Mouse (Mus musculus) MEL (cell line): ENCODE results near the gene Rab23. TPM values are rescaled to one million over a fixed set of nuclear protein-coding genes. Genes with fewer than 3 reads are reported as not detected.

Experiments
- DNase-seq: peaks from one replicate; pipeline ENCODE4 v3.0.0; 2011; ENCODE audit warnings: low read depth, low spot score
- H3K27ac ChIP-seq: 2 replicates; pipeline ENCODE4 v1.5.1; 2012; ENCODE audit warnings: low read depth, mild to moderate bottlenecking, control low read depth, low read length, moderate library complexity; ENCODE audit not compliant: control insufficient read depth
- H3K27me3 ChIP-seq, 2 experiments: fragments of 150-350 bp in 1 of 2; sonication (generic) in 1 of 2; 2 replicates each; pipeline ENCODE4 v1.6.1; 2012; ENCODE audit warnings: low read length in 2 of 2, mild to moderate bottlenecking in 2 of 2, improper control_type of control experiment in 1 of 2, moderate library complexity in 1 of 2; ENCODE audit not compliant: insufficient read depth in 2 of 2, control insufficient read depth in 1 of 2
- H3K36me3 ChIP-seq, 2 experiments: 2 replicates each; pipeline ENCODE4 v1.6.1; 2012 to 2014; ENCODE audit warnings: low read length in 2 of 2, improper control_type of control experiment in 1 of 2, inconsistent platforms in 1 of 2, mild to moderate bottlenecking in 1 of 2; ENCODE audit not compliant: insufficient read depth in 2 of 2, control insufficient read depth in 1 of 2
- H3K4me1 ChIP-seq, 2 experiments: fragments of 150-350 bp in 1 of 2; sonication (generic) in 1 of 2; 2 replicates each; pipeline ENCODE4 v1.6.1; 2012; ENCODE audit warnings: low read length in 2 of 2, improper control_type of control experiment in 1 of 2, mild to moderate bottlenecking in 1 of 2; ENCODE audit not compliant: insufficient read depth in 2 of 2, control insufficient read depth in 1 of 2
- H3K4me3 ChIP-seq, 2 experiments: fragments of 150-350 bp in 1 of 2; sonication (generic) in 1 of 2; 2 replicates each; pipeline ENCODE4 v1.5.1; 2012; ENCODE audit warnings: low read depth in 2 of 2, low read length in 2 of 2, mild to moderate bottlenecking in 2 of 2, moderate library complexity in 2 of 2, control low read depth in 1 of 2, improper control_type of control experiment in 1 of 2; ENCODE audit not compliant: control insufficient read depth in 1 of 2, insufficient read depth in 1 of 2
- H3K79me2 ChIP-seq: 2 replicates; pipeline ENCODE4 v1.6.1; 2012; ENCODE audit warnings: mild to moderate bottlenecking, low read length, moderate library complexity; ENCODE audit not compliant: control insufficient read depth, poor library complexity, insufficient read depth
- H3K9ac ChIP-seq: 2 replicates; pipeline ENCODE4 v1.6.1; 2012; ENCODE audit warnings: low read depth, mild to moderate bottlenecking, control low read depth, low read length, moderate library complexity; ENCODE audit not compliant: control insufficient read depth, poor library complexity, severe bottlenecking
- H3K9me3 ChIP-seq: fragments of 150-350 bp; sonication (generic); replicated peaks from 2 replicates; pipeline ENCODE4 v1.6.1; 2012; ENCODE audit warnings: mild to moderate bottlenecking, low read length, improper control_type of control experiment, moderate library complexity; ENCODE audit not compliant: insufficient read depth
- BHLHE40 ChIP-seq: IDR thresholded peaks from 2 replicates; pipeline ENCODE4 v1.6.1; 2012; ENCODE audit warnings: low read depth, mild to moderate bottlenecking, inconsistent platforms, low read length, improper control_type of control experiment, borderline replicate concordance
- CHD1 ChIP-seq: IDR thresholded peaks from 2 replicates; pipeline ENCODE4 v1.6.1; 2012; ENCODE audit warnings: low read depth, mild to moderate bottlenecking, inconsistent platforms, low read length, improper control_type of control experiment
- CHD2 ChIP-seq: IDR thresholded peaks from 2 replicates; pipeline ENCODE4 v1.6.1; 2011; ENCODE audit warnings: low read length, improper control_type of control experiment
- E2F4 ChIP-seq: IDR thresholded peaks from 2 replicates; pipeline ENCODE4 v1.6.1; 2011; ENCODE audit warnings: low read depth, low read length, improper control_type of control experiment, borderline replicate concordance
- ELF1 ChIP-seq: IDR thresholded peaks from 2 replicates; pipeline ENCODE4 v1.6.1; 2014; ENCODE audit warnings: low read depth, mild to moderate bottlenecking, inconsistent platforms, low read length, improper control_type of control experiment, moderate library complexity
- EP300 ChIP-seq, 2 experiments: IDR thresholded peaks; 2 replicates each; pipeline ENCODE4 v1.6.1; 2011; ENCODE audit warnings: improper control_type of control experiment in 2 of 2, low read length in 2 of 2, low read depth in 1 of 2, mild to moderate bottlenecking in 1 of 2
- GABPA ChIP-seq: IDR thresholded peaks from 2 replicates; pipeline ENCODE4 v1.6.1; 2012; ENCODE audit warnings: low read depth, mild to moderate bottlenecking, inconsistent platforms, low read length, improper control_type of control experiment, moderate library complexity
- HCFC1 ChIP-seq: IDR thresholded peaks from 2 replicates; pipeline ENCODE4 v1.6.1; 2012; ENCODE audit warnings: low read depth, mild to moderate bottlenecking, inconsistent platforms, low read length, improper control_type of control experiment, moderate library complexity
- JUND ChIP-seq: IDR thresholded peaks from 2 replicates; pipeline ENCODE4 v1.6.1; 2011; ENCODE audit warnings: low read depth, mild to moderate bottlenecking, improper control_type of control experiment, low read length
- KAT2A ChIP-seq: conservative IDR thresholded peaks from 2 replicates; pipeline ENCODE4 v1.6.1; 2012; ENCODE audit warnings: low read depth, low read length, improper control_type of control experiment, inconsistent platforms
- MAX ChIP-seq: IDR thresholded peaks from 2 replicates; pipeline ENCODE4 v1.6.1; 2011; ENCODE audit warnings: low read length, improper control_type of control experiment
- MAZ ChIP-seq: IDR thresholded peaks from 2 replicates; pipeline ENCODE4 v1.6.1; 2012; ENCODE audit warnings: low read depth, mild to moderate bottlenecking, inconsistent platforms, low read length, improper control_type of control experiment
- MYC ChIP-seq: IDR thresholded peaks from 2 replicates; pipeline ENCODE4 v1.6.1; 2011; ENCODE audit warnings: low read depth, mild to moderate bottlenecking, low read length, improper control_type of control experiment, moderate library complexity
- NELFE ChIP-seq: IDR thresholded peaks from 2 replicates; pipeline ENCODE4 v1.6.1; 2011; ENCODE audit warnings: low read depth, low read length, improper control_type of control experiment
- POLR2A ChIP-seq, 2 experiments: IDR thresholded peaks; 2 replicates each; pipeline ENCODE4 v1.6.1; 2011 to 2012; ENCODE audit warnings: low read length in 2 of 2, mild to moderate bottlenecking in 2 of 2, control low read depth in 1 of 2, improper control_type of control experiment in 1 of 2, low read depth in 1 of 2, moderate library complexity in 1 of 2; ENCODE audit not compliant: control insufficient read depth in 1 of 2, insufficient read depth in 1 of 2, poor library complexity in 1 of 2
- POLR2AphosphoS2 ChIP-seq: IDR thresholded peaks from 2 replicates; pipeline ENCODE4 v1.6.1; 2011; ENCODE audit warnings: low read length, improper control_type of control experiment
- RAD21 ChIP-seq: IDR thresholded peaks from 2 replicates; pipeline ENCODE4 v1.6.1; 2011; ENCODE audit warnings: mild to moderate bottlenecking, low read depth, low read length, improper control_type of control experiment
- RCOR1 ChIP-seq: IDR thresholded peaks from 2 replicates; pipeline ENCODE4 v1.6.1; 2012; ENCODE audit warnings: low read depth, mild to moderate bottlenecking, inconsistent platforms, low read length, improper control_type of control experiment
- TAL1 ChIP-seq: IDR thresholded peaks from 2 replicates; pipeline ENCODE4 v1.6.1; 2012; ENCODE audit warnings: mild to moderate bottlenecking, inconsistent platforms, low read length, moderate library complexity, mixed read lengths
- TBP ChIP-seq: IDR thresholded peaks from 2 replicates; pipeline ENCODE4 v1.8.0; 2011; ENCODE audit warnings: low read depth, low read length, improper control_type of control experiment
- USF1 ChIP-seq: IDR thresholded peaks from 2 replicates; pipeline ENCODE4 v1.6.1; 2014; ENCODE audit warnings: low read depth, mild to moderate bottlenecking, inconsistent platforms, low read length, improper control_type of control experiment, moderate library complexity
- USF2 ChIP-seq, 2 experiments: IDR thresholded peaks; 2 replicates each; pipeline ENCODE4 v1.6.1; 2011 to 2012; ENCODE audit warnings: improper control_type of control experiment in 2 of 2, low read length in 2 of 2, borderline replicate concordance in 1 of 2, inconsistent platforms in 1 of 2, low read depth in 1 of 2, mild to moderate bottlenecking in 1 of 2; ENCODE audit not compliant: insufficient read depth in 1 of 2
- ZC3H11A ChIP-seq: IDR thresholded peaks from 2 replicates; pipeline ENCODE4 v1.6.1; 2012; ENCODE audit warnings: low read depth, mild to moderate bottlenecking, inconsistent platforms, low read length, improper control_type of control experiment
- ZMIZ1 ChIP-seq: IDR thresholded peaks from 2 replicates; pipeline ENCODE4 v1.6.1; 2012; ENCODE audit warnings: low read depth, mild to moderate bottlenecking, inconsistent platforms, low read length, improper control_type of control experiment, moderate library complexity
- ZNF384 ChIP-seq: IDR thresholded peaks from 2 replicates; pipeline ENCODE4 v1.6.1; 2012; ENCODE audit warnings: low read depth, mild to moderate bottlenecking, inconsistent platforms, low read length, improper control_type of control experiment
- polyA plus RNA-seq, 2 experiments: library from polyadenylated mRNA; stranded (reverse) in 1 of 2; unstranded in 1 of 2; fragments of >175 nt in 1 of 2; fragments of >200 nt in 1 of 2; gene quantifications; 2 replicates each; pipeline versions ENCODE4 v1.2.1 to v1.2.4; 2012; ENCODE audit warnings: low replicate concordance in 2 of 2, low read depth in 1 of 2; ENCODE audit not compliant: insufficient read length in 2 of 2, insufficient read depth in 1 of 2, missing spikeins in 1 of 2
- total RNA-seq: library from RNA; depleted of rRNA; stranded (reverse); fragments of 300-350 nt; gene quantifications from 2 replicates; pipeline ENCODE4 v1.2.3, GENCODE M21; 2012

Rab23 gene
- total and polyA plus RNA-seq, 3 experiments: 3.2 to 9.9 TPM; not detected in 1

GRCm38 (mm10) chr1:33725086-33725485 lies 5.4 kb downstream of the Rab23 start:
- Histone ChIP-seq H3K27me3 (no peaks in the 10 kb centered on the region), H3K9me3 (no peaks in the 10 kb centered on the region), H3K79me2 (peaks cover 6% of the 10 kb centered on the region), H3K9ac (no peak overlapping the region), H3K36me3 (peaks cover 4 to 6% of the 10 kb centered on the region in 2 experiments), H3K4me1 (peaks cover 4% of the 10 kb centered on the region in 2 experiments; a peak in 2 of 4 replicates), H3K4me3 (no peak overlapping the region), H3K27ac (no peak overlapping the region)
- TF ChIP-seq MYC (no peak), POLR2AphosphoS2 (no peak), E2F4 (no peak), RAD21 (no peak), CHD2 (no peak), TBP (no peak), USF1 (no peak), ZNF384 (no peak), POLR2A (IDR thresholded peaks at IDR 0.05; ENCODE audit: control insufficient read depth in 1 of 2, insufficient read depth in 1 of 2, low read depth in 1 of 2, low read length in 2 of 2, poor library complexity in 1 of 2) (no peak), GABPA (no peak), ZMIZ1 (no peak)
- no peak for DNase-seq

- H3K9ac ChIP-seq: no peak overlapping the region
- H3K36me3 ChIP-seq: peaks cover 0 to 2% of the 10 kb centered on the region in 2 experiments; a peak in 1 of 4 replicates
- no peak overlapping the region for H3K4me3 ChIP-seq
- TF ChIP-seq ELF1 (no peak), RAD21 (no peak), ZC3H11A (no peak), TAL1 (no peak), BHLHE40 (no peak)
- DNase-seq: no peak
- no peak overlapping the region for H3K27ac ChIP-seq
- no peaks in the 10 kb centered on the region for H3K27me3 ChIP-seq
- no peaks in the 10 kb centered on the region for H3K79me2 ChIP-seq
- H3K4me1 ChIP-seq: no peaks in the 10 kb centered on the region
- no peaks in the 10 kb centered on the region for H3K9me3 ChIP-seq
Measured at GRCm38 (mm10) chr1:33733044-33733443, 13.4 kb downstream of the Rab23 start.

- no peak overlapping the region for H3K9ac ChIP-seq
- TF ChIP-seq MAZ (no peak), NELFE (no peak), TAL1 (no peak), CHD1 (no peak), ZMIZ1 (no peak), MAX (no peak), POLR2AphosphoS2 (no peak), CHD2 (no peak), TBP (no peak), HCFC1 (no peak), KAT2A (no peak), EP300 (IDR thresholded peaks at IDR 0.05; ENCODE audit: low read depth in 1 of 2, low read length in 2 of 2) (no peak), JUND (no peak), RCOR1 (no peak), USF1 (no peak), USF2 (IDR thresholded peaks at IDR 0.05; ENCODE audit: borderline replicate concordance in 1 of 2, insufficient read depth in 1 of 2, low read depth in 1 of 2, low read length in 2 of 2) (no peak)
- TF ChIP-seq, all 39 proteins: peak for 0
- Histone ChIP-seq H3K36me3 (no peaks in the 10 kb centered on the region; a peak in 1 of 4 replicates), H3K4me1 (no peaks in the 10 kb centered on the region), H3K4me3 (no peak overlapping the region), H3K79me2 (no peaks in the 10 kb centered on the region), H3K27ac (no peak overlapping the region), H3K27me3 (no peaks in the 10 kb centered on the region), H3K9me3 (no peaks in the 10 kb centered on the region)
- DNase-seq: no peak
Measured at GRCm38 (mm10) chr1:33734001-33734685, 14.5 kb downstream of the Rab23 start.
